Mouse (Mus musculus) ES-E14 (cell line): ENCODE results near the gene Sdcbp2. TPM values are rescaled to one million over a fixed set of nuclear protein-coding genes. Genes with fewer than 3 reads are reported as not detected.

ENCODE experiments used
- DNase-seq: peaks from one replicate; pipeline ENCODE4 v3.0.0-alpha.2; 2013; ENCODE audit warnings: low read depth, low spot score
- H3K27ac ChIP-seq: 2 replicates; pipeline ENCODE4 v1.5.1; 2012; ENCODE audit warnings: low read depth, mild to moderate bottlenecking, low read length, moderate library complexity, mixed read lengths; ENCODE audit not compliant: poor library complexity, insufficient read depth, severe bottlenecking
- H3K36me3 ChIP-seq: 2 replicates; pipeline ENCODE4 v1.6.1; 2012; ENCODE audit warnings: mild to moderate bottlenecking, low read length, moderate library complexity, mixed read lengths; ENCODE audit not compliant: control insufficient read depth, poor library complexity, insufficient read depth, severe bottlenecking
- H3K4me1 ChIP-seq, 2 experiments: fragments of 150-350 bp in 1 of 2; sonication (generic) in 1 of 2; 2 replicates each; pipeline ENCODE4 v1.6.1; 2012; ENCODE audit warnings: low read length in 2 of 2, mild to moderate bottlenecking in 1 of 2, mixed read lengths in 1 of 2; ENCODE audit not compliant: control insufficient read depth in 2 of 2, insufficient read depth in 2 of 2, poor library complexity in 1 of 2
- H3K4me3 ChIP-seq, 2 experiments: fragments of 150-350 bp in 1 of 2; sonication (generic) in 1 of 2; 2 replicates each; pipeline ENCODE4 v1.5.1; 2012; ENCODE audit warnings: low read length in 2 of 2, low read depth in 1 of 2, mild to moderate bottlenecking in 1 of 2, mixed read lengths in 1 of 2; ENCODE audit not compliant: insufficient read depth in 1 of 2, poor library complexity in 1 of 2, severe bottlenecking in 1 of 2
- H3K9ac ChIP-seq: 2 replicates; pipeline ENCODE4 v1.6.1; 2012; ENCODE audit warnings: low read depth, mild to moderate bottlenecking, low read length, mixed read lengths; ENCODE audit not compliant: poor library complexity, insufficient read depth, severe bottlenecking
- H3K9me3 ChIP-seq: fragments of 150-350 bp; sonication (generic); 2 replicates; pipeline ENCODE4 v1.6.1; 2012; ENCODE audit warnings: low read depth, mild to moderate bottlenecking, low read length; ENCODE audit not compliant: control insufficient read depth, insufficient read depth
- CHD2 ChIP-seq: IDR thresholded peaks from 2 replicates; pipeline ENCODE4 v1.6.1; 2014; ENCODE audit warnings: mild to moderate bottlenecking, low read depth, low read length, inconsistent platforms
- HCFC1 ChIP-seq: IDR thresholded peaks from 2 replicates; pipeline ENCODE4 v1.6.1; 2012; ENCODE audit warnings: low read length, inconsistent platforms, borderline replicate concordance; ENCODE audit not compliant: insufficient read depth
- MAFK ChIP-seq: IDR thresholded peaks from 2 replicates; pipeline ENCODE4 v1.6.1; 2014; ENCODE audit warnings: mild to moderate bottlenecking, low read depth, low read length, inconsistent platforms; ENCODE audit not compliant: insufficient read depth
- ZC3H11A ChIP-seq: IDR thresholded peaks from 2 replicates; pipeline ENCODE4 v1.6.1; 2012; ENCODE audit warnings: low read depth, mild to moderate bottlenecking, inconsistent platforms, low read length, borderline replicate concordance
- ZNF384 ChIP-seq: IDR thresholded peaks from 2 replicates; pipeline ENCODE4 v1.6.1; 2012; ENCODE audit warnings: low read depth, low read length, inconsistent platforms
- in situ Hi-C, 2 experiments: fragments of 600-800 bp; cut with MboI; formaldehyde crosslinking; loops; one replicate each; pipeline ENCODE4 v1.15.1; 2025; ENCODE audit warnings: low sequenced_read_pairs in 2 of 2, inconsistent platforms in 1 of 2; ENCODE audit not compliant: unreplicated experiment in 2 of 2
- total RNA-seq: library from RNA; depleted of rRNA; stranded (reverse); fragments of 300-350 nt; gene quantifications from 2 replicates; pipeline ENCODE4 v1.2.3, GENCODE M21; 2012

The Sdcbp2 gene
- total RNA-seq, 1 experiment: 4.1 TPM

DNA sequence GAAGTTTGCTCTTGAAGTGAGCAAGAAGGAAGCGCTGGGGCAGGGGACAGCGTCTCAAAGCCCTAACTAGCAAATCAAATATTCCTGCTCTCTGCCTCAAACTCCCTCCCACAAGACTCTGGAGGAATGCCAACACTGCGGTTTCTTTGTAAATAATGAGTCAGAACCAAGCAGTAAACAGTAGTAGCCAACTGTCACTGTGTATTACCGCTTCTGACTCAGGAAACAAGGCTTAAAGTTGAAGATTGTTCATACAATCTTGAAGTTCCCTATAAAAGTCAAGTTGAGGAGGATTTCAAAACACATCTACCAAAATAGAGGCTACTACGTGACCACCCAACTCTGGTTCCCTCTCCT, 35.8 kb upstream of the Sdcbp2 start:
- no peak overlapping the region for H3K4me3 ChIP-seq
- no peaks in the 10 kb centered on the region for H3K36me3 ChIP-seq
- in situ Hi-C loops: no loop called here
- H3K9ac ChIP-seq: no peak overlapping the region
- no peak overlapping the region for H3K27ac ChIP-seq
- no peak for TF ChIP-seq MAFK
- no peak for TF ChIP-seq HCFC1
- no peak for TF ChIP-seq ZNF384
- TF ChIP-seq ZC3H11A: no peak
- TF ChIP-seq CHD2: no peak
- no peak for DNase-seq
- H3K4me1 ChIP-seq: peaks cover 0 to 4% of the 10 kb centered on the region in 2 experiments; a peak in 2 of 4 replicates
- no peaks in the 10 kb centered on the region for H3K9me3 ChIP-seq

DNA sequence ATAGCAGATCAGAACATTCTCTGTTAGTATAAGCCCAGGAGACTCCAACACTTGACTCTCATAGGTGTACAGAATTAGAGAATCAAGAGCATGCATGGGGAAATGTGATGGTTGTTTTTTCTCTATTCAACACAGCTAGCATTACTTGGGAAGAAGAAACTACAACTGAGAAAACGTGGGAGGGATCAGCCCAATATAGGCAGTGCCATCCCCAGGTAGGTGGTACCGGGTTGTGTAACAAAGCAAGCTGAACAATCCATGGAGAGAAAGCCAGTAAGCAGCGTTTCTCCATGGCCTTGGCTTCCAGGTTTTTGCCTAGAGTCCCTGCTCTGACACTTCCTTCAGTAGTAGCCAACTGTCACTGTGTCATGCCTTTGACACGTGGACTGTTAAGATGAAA, 33.8 kb upstream of the Sdcbp2 start:
- in situ Hi-C loops: no loop called here
- Histone ChIP-seq H3K36me3 (peaks cover under 1% of the 10 kb centered on the region; the same call in 1 of the 2 replicates), H3K9ac (no peak overlapping the region), H3K4me3 (no peak overlapping the region), H3K27ac (no peak overlapping the region), H3K4me1 (peaks cover 0 to 4% of the 10 kb centered on the region in 2 experiments; a peak in 3 of 4 replicates), H3K9me3 (no peaks in the 10 kb centered on the region)
- no peak for TF ChIP-seq MAFK
- TF ChIP-seq ZC3H11A: no peak
- TF ChIP-seq HCFC1: no peak
- TF ChIP-seq CHD2: no peak
- no peak for TF ChIP-seq ZNF384
- DNase-seq: no peak

DNA sequence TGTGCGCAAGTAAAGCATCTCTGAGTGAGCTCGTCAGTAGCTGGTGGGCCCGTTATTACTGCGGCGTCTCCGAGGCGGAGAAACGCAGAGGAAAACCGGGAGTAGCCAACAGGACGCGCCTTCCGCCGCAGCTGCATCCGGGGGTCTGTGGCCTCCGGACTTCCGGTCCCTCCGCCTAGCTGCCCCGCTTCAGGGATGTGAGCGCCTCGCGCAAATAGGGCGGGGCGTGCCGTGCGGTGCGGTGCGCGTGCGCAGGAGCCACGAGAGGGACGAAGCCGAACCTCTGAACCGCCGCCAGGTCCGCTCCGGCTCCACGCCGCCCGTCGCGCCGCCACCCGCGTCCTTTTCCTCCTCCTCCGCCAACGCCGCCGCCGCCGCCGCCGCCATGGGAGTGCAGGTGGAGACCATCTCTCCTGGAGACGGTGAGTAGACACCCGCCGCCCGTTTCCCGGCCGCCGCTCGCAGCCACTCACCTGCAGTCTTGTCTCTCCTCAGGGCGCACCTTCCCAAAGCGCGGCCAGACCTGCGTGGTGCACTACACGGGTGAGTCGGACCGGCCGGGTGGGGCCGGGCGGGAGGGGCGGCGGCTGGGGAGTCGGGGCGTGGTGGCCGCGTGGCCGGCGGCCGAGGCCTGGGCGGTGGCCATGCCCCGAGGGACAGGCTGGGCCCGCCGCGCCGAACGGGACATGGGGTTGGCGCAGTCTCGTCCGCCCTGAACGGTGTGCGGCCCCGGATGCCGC, 29.9 kb upstream of the Sdcbp2 start, which contains the start of gene Fkbp1a:
Gene Fkbp1a, plus strand, starts transcription at position 161 of the 740 bp plus-strand sequence.
- peak within 1 kb of the TSS; percentile 86 for H3K9ac ChIP-seq
- H3K4me3 ChIP-seq: peak within 1 kb of the TSS; percentile 76 to 88
- H3K27ac ChIP-seq: peak within 1 kb of the TSS; percentile 50
- H3K9me3 ChIP-seq: no peaks in the 10 kb centered on the region
- TF ChIP-seq ZNF384 (no peak), CHD2 (no peak), HCFC1 (0 out of 2 replicates have a peak, but pooled peaks have one; percentile 56)
- H3K4me1 ChIP-seq: peaks cover 0 to 9% of the 10 kb centered on the region in 2 experiments; a peak in 3 of 4 replicates
- in situ Hi-C loops: no loop called here
- peak; percentile 83 for DNase-seq
- peaks cover 35% of the 10 kb centered on the region for H3K36me3 ChIP-seq

DNA sequence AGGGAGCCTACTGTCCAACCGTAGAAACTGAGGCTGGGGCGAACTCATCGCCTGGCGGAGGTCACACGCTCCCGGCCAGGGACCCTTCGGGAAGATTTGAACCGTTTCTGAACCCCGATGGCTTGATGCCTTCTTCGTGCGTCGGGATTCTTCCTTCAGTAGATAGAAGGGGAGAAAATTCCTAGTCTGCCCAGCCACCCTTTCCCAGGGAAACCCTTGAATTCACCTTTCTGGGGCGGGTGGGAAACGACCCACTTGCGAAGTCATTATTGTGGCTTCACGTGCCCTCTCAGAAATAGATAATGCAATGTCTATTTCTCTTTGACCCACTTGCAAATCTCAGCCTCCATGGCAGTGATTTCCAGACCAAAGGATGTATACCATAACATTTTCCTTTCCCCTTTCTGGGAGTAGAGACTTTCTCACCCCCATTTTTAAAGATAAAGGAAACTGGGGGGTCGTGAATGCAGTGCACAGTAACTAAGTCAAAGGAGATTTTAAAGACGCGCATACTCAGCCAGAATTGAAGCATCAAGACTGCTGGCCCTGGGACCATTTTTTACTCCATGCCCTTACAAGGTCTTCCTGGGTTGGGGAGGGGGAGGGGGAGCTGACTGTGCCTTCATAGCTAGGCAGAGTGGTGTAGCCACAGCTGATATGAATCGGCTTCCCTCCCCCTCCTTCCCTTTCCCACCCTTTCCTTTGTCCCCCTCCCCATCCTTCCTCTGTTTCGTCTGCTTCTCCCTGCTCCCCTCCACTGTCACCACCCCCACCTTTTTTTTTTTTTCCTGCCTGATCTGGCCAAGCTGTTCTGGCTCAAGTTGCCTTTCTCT, 29.1 kb upstream of the Sdcbp2 start:
- peak overlapping the region; percentile 76 to 88 for H3K4me3 ChIP-seq
- in situ Hi-C loops: no loop called here
- H3K9me3 ChIP-seq: no peaks in the 10 kb centered on the region
- H3K9ac ChIP-seq: peak overlapping the region; percentile 86
- peak; percentile 36 for DNase-seq
- TF ChIP-seq ZNF384 (0 out of 2 replicates have a peak, but pooled peaks have one; percentile 59), HCFC1 (no peak)
- H3K27ac ChIP-seq: peak overlapping the region; percentile 50
- H3K36me3 ChIP-seq: peaks cover 37% of the 10 kb centered on the region
- peaks cover 0 to 9% of the 10 kb centered on the region in 2 experiments; a peak in 3 of 4 replicates for H3K4me1 ChIP-seq
